19 mouse cellular contexts compared by ENCODE assay signal in genomic region chr5:123294653-123295052, GRCm38 (mm10). TPM values are rescaled to one million over a fixed set of nuclear protein-coding genes. Genes with fewer than 3 reads are reported as not detected.
DNase-seq lines count a peak whose midpoint lies in the region; ATAC-seq lines count a peak whose summit lies in the region.
"Had no signal": no experiment of that assay in that cellular context is flagged by ENCODE, and none has a peak within 500 bp of the region (broad histone marks: within the 10 kb centered on the region; RNA-seq: fewer than 3 reads in every experiment).

No protein-coding gene starts in this region.

- H3K27me3 ChIP-seq in forebrain, embryonic 15.5 days = no peaks in the 10 kb centered on the region
- H3K27me3 ChIP-seq in forebrain, embryonic 13.5 days = 0 out of 2 replicates have a peak, but pooled peaks cover 6% of the 10 kb centered on the region
- H3K27me3 ChIP-seq in neural tube, embryonic 13.5 days = no peaks in the 10 kb centered on the region
- H3K27me3 ChIP-seq in neural tube, embryonic 15.5 days (replicated peaks) = no peaks in the 10 kb centered on the region
- H3K27me3 ChIP-seq: CH12.LX had no signal

- WGBS in forebrain, embryonic 15.5 days = 63% methylated on average over 9 of the region's 9 CpGs
- 76% methylated on average over 9 of the region's 9 CpGs for WGBS in forebrain, embryonic 13.5 days
- 59% methylated on average over 9 of the region's 9 CpGs for WGBS in neural tube, embryonic 13.5 days
- whole genome bisulfite sequencing in neural tube, embryonic 15.5 days = 46% methylated on average over 9 of the region's 9 CpGs

- H3K9ac ChIP-seq in forebrain, embryonic 15.5 days (replicated peaks) = no peak overlapping the region
- no peak overlapping the region for H3K9ac ChIP-seq in forebrain, embryonic 13.5 days
- 0 out of 2 replicates have a peak overlapping the region, but pooled peaks have one; percentile 47 for H3K9ac ChIP-seq in neural tube, embryonic 13.5 days
- no peak overlapping the region for H3K9ac ChIP-seq in neural tube, embryonic 15.5 days (replicated peaks)
- H3K9ac ChIP-seq: embryonic facial prominence, embryonic 13.5 days; heart, embryonic 13.5 days; hindbrain, embryonic 12.5 days had no signal

- H3K4me2 ChIP-seq in forebrain, embryonic 15.5 days (replicated peaks) = no peak overlapping the region
- no peak overlapping the region for H3K4me2 ChIP-seq in forebrain, embryonic 13.5 days
- no peak overlapping the region for H3K4me2 ChIP-seq in neural tube, embryonic 13.5 days
- no peak overlapping the region for H3K4me2 ChIP-seq in neural tube, embryonic 15.5 days
- H3K4me2 ChIP-seq: embryonic facial prominence, embryonic 13.5 days; heart, embryonic 13.5 days; hindbrain, embryonic 12.5 days had no signal

- H3K4me3 ChIP-seq in forebrain, embryonic 15.5 days = no peak overlapping the region
- H3K4me3 ChIP-seq in forebrain, embryonic 13.5 days = no peak overlapping the region
- no peak overlapping the region for H3K4me3 ChIP-seq in neural tube, embryonic 13.5 days
- no peak overlapping the region for H3K4me3 ChIP-seq in neural tube, embryonic 15.5 days (replicated peaks)
- H3K4me3 ChIP-seq: embryonic facial prominence, embryonic 13.5 days; heart, embryonic 13.5 days; hindbrain, embryonic 12.5 days had no signal

- DNase-seq in adipocyte (ENCODE audit: low spot score) = peak; percentile 31
- DNase-seq in gonadal fat pad, adult 2 months (ENCODE audit: low read depth) = peak; percentile 13
- DNase-seq in ovary, postnatal 36 days (ENCODE audit: low spot score) = no peak
- DNase-seq: adrenal gland, postnatal 10 days; cerebellum, adult 11-12 months; cerebellum, adult 9-10 months; cerebellum, postnatal 25 days; gastrocnemius, postnatal 10 days; heart, postnatal 36 days; kidney, adult 11 months had no signal

- ATAC-seq in forebrain, embryonic 15.5 days (replicated peaks) = no peak
- no peak for ATAC-seq in forebrain, embryonic 13.5 days
- ATAC-seq in neural tube, embryonic 13.5 days (ENCODE audit: low read depth) = no peak
- ATAC-seq in neural tube, embryonic 15.5 days (ENCODE audit: low FRiP score) = no peak
- ATAC-seq: hindbrain, embryonic 16.5 days had no signal

- peak overlapping the region; percentile 31 for H3K27ac ChIP-seq in forebrain, embryonic 15.5 days (replicated peaks)
- H3K27ac ChIP-seq in forebrain, embryonic 13.5 days = no peak overlapping the region
- peak overlapping the region; percentile 38; the same call in 1 of the 2 replicates for H3K27ac ChIP-seq in neural tube, embryonic 13.5 days (replicated peaks)
- H3K27ac ChIP-seq in neural tube, embryonic 15.5 days (replicated peaks) = no peak overlapping the region
- H3K27ac ChIP-seq: embryonic facial prominence, embryonic 13.5 days; heart, embryonic 13.5 days; hindbrain, embryonic 12.5 days had no signal

- H3K4me1 ChIP-seq in forebrain, embryonic 15.5 days = peaks cover 13% of the 10 kb centered on the region
- H3K4me1 ChIP-seq in forebrain, embryonic 13.5 days = peaks cover 9% of the 10 kb centered on the region; the same call in 1 of the 2 replicates
- H3K4me1 ChIP-seq in neural tube, embryonic 13.5 days (replicated peaks) = peaks cover 14% of the 10 kb centered on the region
- H3K4me1 ChIP-seq in neural tube, embryonic 15.5 days = peaks cover 14% of the 10 kb centered on the region; the same call in 1 of the 2 replicates
- H3K4me1 ChIP-seq: embryonic facial prominence, embryonic 13.5 days had no signal

- H3K36me3 ChIP-seq in forebrain, embryonic 15.5 days = no peaks in the 10 kb centered on the region
- H3K36me3 ChIP-seq in forebrain, embryonic 13.5 days (ENCODE audit: poor library complexity, severe bottlenecking) = no peaks in the 10 kb centered on the region
- no peaks in the 10 kb centered on the region for H3K36me3 ChIP-seq in neural tube, embryonic 13.5 days
- no peaks in the 10 kb centered on the region for H3K36me3 ChIP-seq in neural tube, embryonic 15.5 days
- H3K36me3 ChIP-seq: embryonic facial prominence, embryonic 13.5 days; heart, embryonic 13.5 days; hindbrain, embryonic 12.5 days had no signal

- H3K9me3 ChIP-seq in forebrain, embryonic 15.5 days = no peaks in the 10 kb centered on the region
- no peaks in the 10 kb centered on the region for H3K9me3 ChIP-seq in forebrain, embryonic 13.5 days (replicated peaks)
- no peaks in the 10 kb centered on the region for H3K9me3 ChIP-seq in neural tube, embryonic 13.5 days
- no peaks in the 10 kb centered on the region for H3K9me3 ChIP-seq in neural tube, embryonic 15.5 days (replicated peaks)
- H3K9me3 ChIP-seq: embryonic facial prominence, embryonic 13.5 days; heart, embryonic 13.5 days; hindbrain, embryonic 12.5 days had no signal

RNA-seq across cellular contexts. Expression of gene Wdr66, which starts 42.8 kb away (rescaled TPM):
- polyA plus RNA-seq in forebrain, embryonic 15.5 days (2015; fragmentation: Nextera tagmentation; extraction: Ambion mirVana) = 2.7 TPM in 2 replicates
- 1.5 and 2.1 TPM in 2 replicates for polyA plus RNA-seq in forebrain, embryonic 13.5 days (2015; fragmentation: Nextera tagmentation; extraction: Ambion mirVana)
- polyA plus RNA-seq in neural tube, embryonic 13.5 days (2015; fragmentation: Nextera tagmentation; extraction: Ambion mirVana) = 1.8 and 2.4 TPM in 2 replicates
- polyA plus RNA-seq in neural tube, embryonic 15.5 days (2015; fragmentation: Nextera tagmentation; extraction: Ambion mirVana) = 1.1 and 1.2 TPM in 2 replicates
- 2.5 and 3.0 TPM in 2 replicates for polyA plus RNA-seq in gonadal fat pad, adult 2 months (2012; rRNA removed)

RNA-seq across cellular contexts. Expression of gene Bcl7a, which starts 49.0 kb away (rescaled TPM):
- 80.6 and 89.3 TPM in 2 replicates for polyA plus RNA-seq in forebrain, embryonic 15.5 days (2015; fragmentation: Nextera tagmentation; extraction: Ambion mirVana)
- 66.4 and 75.0 TPM in 2 replicates for polyA plus RNA-seq in forebrain, embryonic 13.5 days (2015; fragmentation: Nextera tagmentation; extraction: Ambion mirVana)
- polyA plus RNA-seq in neural tube, embryonic 13.5 days (2015; fragmentation: Nextera tagmentation; extraction: Ambion mirVana) = 47.4 and 52.6 TPM in 2 replicates
- polyA plus RNA-seq in neural tube, embryonic 15.5 days (2015; fragmentation: Nextera tagmentation; extraction: Ambion mirVana) = 30.2 and 31.0 TPM in 2 replicates
- 10.2 and 14.7 TPM in 2 replicates for polyA plus RNA-seq in gonadal fat pad, adult 2 months (2012; rRNA removed)

Comparison
In these comparisons a context has a peak if more than half of its experiments do, and no peak if none do; other contexts are left out.
1. H3K27ac ChIP-seq: peak in forebrain, embryonic 15.5 days (single experiment) and neural tube, embryonic 13.5 days (single experiment); none in forebrain, embryonic 13.5 days (single experiment) and neural tube, embryonic 15.5 days (single experiment).